Mouse (Mus musculus): ENCODE data around the gene Zfp444. TPM values are rescaled to one million over a fixed set of nuclear protein-coding genes. Genes with fewer than 3 reads are reported as not detected.
A peak's percentile ranks its signal among the peaks of the same experiment; 100 is the strongest.
"Not testable (repeated sequence)": the region's sequence is repeated elsewhere in the genome, so short reads cannot be mapped to it uniquely, and the experiment has no call there.

Zfp444 gene
- total RNA-seq, 2 experiments from 2014 or later: 51.1 to 54.6 TPM

GRCm38 (mm10) chr7:6204200-6204599, 32.2 kb downstream of the Zfp444 start:
- no peak for DNase-seq (ENCODE audit: low spot score in 2 of 2)

DNA sequence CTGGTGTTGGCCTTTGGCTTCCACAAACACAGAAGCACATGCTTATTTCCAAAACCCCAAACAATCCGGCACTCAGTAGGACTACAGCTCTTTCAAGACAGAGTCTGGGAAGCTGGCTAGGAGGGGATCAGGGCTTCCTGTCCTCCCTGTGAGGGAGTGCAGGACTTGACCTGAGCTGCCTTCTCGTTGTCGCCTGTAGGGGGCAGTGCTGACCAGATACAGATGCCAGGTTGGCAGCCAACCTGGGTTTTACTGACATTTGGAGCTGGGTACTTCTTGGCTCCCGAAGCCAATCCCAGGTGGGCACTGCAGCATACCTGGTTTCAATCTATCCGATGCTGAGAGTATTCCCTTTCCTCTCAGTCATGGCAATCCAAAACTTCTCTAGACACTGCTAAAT, 41.1 kb downstream of the Zfp444 start:
- no peak for DNase-seq (ENCODE audit: low spot score in 2 of 2)

- not testable (repeated sequence) for DNase-seq (ENCODE audit: low spot score in 2 of 2)
These were observed 42.7 kb downstream of the Zfp444 start for GRCm38 (mm10) chr7:6214691-6215090.

DNA sequence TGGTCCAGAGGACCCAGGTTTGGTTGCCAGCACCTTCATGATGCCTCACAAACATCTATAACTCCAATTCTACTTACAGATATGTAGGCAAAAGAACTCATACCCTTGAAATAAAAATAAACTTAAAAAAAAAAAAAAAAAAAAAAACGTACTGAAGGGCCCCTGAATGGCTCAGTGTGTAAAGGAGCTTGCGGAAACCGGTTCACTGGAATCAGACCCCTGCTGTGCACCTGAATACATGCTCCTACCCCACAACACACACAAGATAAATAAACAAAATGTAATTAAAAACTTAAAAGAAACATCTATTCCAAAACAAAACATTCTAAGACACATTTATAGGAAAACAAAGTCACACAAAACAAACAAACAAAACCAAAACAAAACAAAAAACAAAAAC, 48.1 kb downstream of the Zfp444 start:
- DNase-seq (ENCODE audit: low spot score in 2 of 2): no peak

- no peak for DNase-seq (ENCODE audit: low spot score in 2 of 2)
These were observed 50.0 kb downstream of the Zfp444 start, which contains the start of gene Zscan5b for GRCm38 (mm10) chr7:6221978-6222377. TSS of gene Zscan5b (plus strand) at chr7:6222278.

DNA sequence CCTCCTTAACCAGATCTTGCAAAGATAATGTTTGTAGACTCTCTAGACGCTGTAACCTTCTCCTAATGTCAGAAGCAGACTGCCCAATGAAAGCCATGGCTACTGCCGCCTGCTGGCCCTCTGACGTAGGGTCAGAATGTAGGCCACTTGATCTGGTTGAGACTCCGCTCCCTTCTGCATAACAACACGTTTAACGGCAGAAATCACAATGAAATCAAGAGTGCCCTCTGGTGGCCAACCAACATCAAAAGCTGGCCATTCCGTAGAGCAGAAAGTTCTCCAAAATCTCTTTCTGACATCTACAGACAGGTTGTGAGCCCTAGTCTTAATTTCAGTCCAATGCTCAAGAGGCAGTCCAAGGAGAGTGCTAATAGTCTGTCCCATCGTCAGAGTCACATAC, 56.5 kb downstream of the Zfp444 start:
- DNase-seq (ENCODE audit: low spot score in 2 of 2): peak; percentile 4 to 16

DNA sequence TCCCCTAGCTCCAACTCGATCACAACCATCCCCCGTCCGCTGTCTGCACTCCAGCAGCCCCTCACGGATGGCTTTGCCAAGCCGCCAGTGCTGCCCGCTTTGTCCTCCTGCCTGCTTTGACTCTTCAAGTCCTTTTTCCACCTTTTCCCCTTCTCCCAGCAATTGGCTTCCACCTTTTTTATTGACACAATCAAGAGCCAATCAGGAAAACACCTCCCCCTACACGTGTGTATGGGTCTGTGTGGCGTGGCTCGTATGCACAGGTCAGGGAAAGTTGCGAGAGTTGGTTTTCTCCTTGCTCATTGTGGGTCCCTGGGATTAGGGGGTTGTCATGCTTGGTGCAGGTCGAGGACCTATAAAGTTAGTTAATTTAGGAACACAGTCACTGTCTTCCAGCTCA, 67.8 kb downstream of the Zfp444 start:
- DNase-seq (ENCODE audit: low spot score in 2 of 2): no peak

GRCm38 (mm10) chr7:6240841-6241425, 68.9 kb downstream of the Zfp444 start:
- DNase-seq (ENCODE audit: low spot score in 2 of 2): peak; percentile 15 to 19

Other genes with a start within 250 kb of the Zfp444 start
- not detected for gene Vmn1r65, start 161.2 kb upstream of the Zfp444 start, total RNA-seq (2021)
- gene Nlrp4c, start 127.1 kb upstream of the Zfp444 start, total RNA-seq (2021): not detected
- 10 to 100 TPM; 25.7 to 26.8 TPM for gene Zfp787, start 16.2 kb upstream of the Zfp444 start, total RNA-seq (2021)
- not detected for gene Galp, start 24.9 kb downstream of the Zfp444 start, total RNA-seq (2021)
- gene Zscan5b, start 50.1 kb downstream of the Zfp444 start, total RNA-seq (2021): not detected
- not detected for gene Epp13, start 80.5 kb downstream of the Zfp444 start, total RNA-seq (2021)
- 10 to 100 TPM; 13.7 to 13.8 TPM for gene Zfp667, start 114.4 kb downstream of the Zfp444 start, total RNA-seq (2021)
- gene Zfp583, start 159.1 kb downstream of the Zfp444 start, total RNA-seq (2021): 10 to 100 TPM in 1 of 2 experiments, 1 to 10 TPM in 1; 9.8 to 10.9 TPM
- gene Gm3854, start 171.5 kb downstream of the Zfp444 start, total RNA-seq (2021): 1 to 10 TPM; 5.0 to 6.6 TPM
- gene Zfp78, start 191.1 kb downstream of the Zfp444 start, total RNA-seq (2021): 1 to 10 TPM; 4.1 to 5.9 TPM
- 1 to 10 TPM; 5.7 to 5.9 TPM for gene Zfp28, start 211.1 kb downstream of the Zfp444 start, total RNA-seq (2021)
- 10 to 100 TPM; 21.0 to 21.7 TPM for gene Smim17, start 226.5 kb downstream of the Zfp444 start, total RNA-seq (2021)
- under 1 TPM; 0.29 to 0.35 TPM for gene Gm20715, start 238.1 kb downstream of the Zfp444 start, total RNA-seq (2021)